Mouse (Mus musculus) liver, embryonic 14.5 days (tissue): ENCODE measurements at regions not wholly inside any gene's neighbourhood (a gene's known extent, or its start where the extent isn't known, plus 50 kb on each side); places are given as distances from the start of the nearest gene placed in this dataset.
A peak's percentile ranks its signal among the peaks of the same experiment; 100 is the strongest.

Experiments used
- ATAC-seq: fragments of 200-750 bp; cut with Nextera tagmentation; 2 replicates; pipeline ENCODE4 v1.8.0; 2017; ENCODE audit warnings: moderate number of reproducible peaks, mild to moderate bottlenecking, moderate library complexity; ENCODE audit not compliant: insufficient read depth
- DNase-seq, 3 experiments: peaks; one replicate each; pipeline ENCODE4 v3.0.0-alpha.2; 2012 to 2013; ENCODE audit warnings: low read depth in 3 of 3, low spot score in 3 of 3
- H3K27ac ChIP-seq: fragments of 300-500 bp; sonication (generic); 2 replicates; pipeline ENCODE4 v1.5.1; 2014; ENCODE audit warnings: moderate library complexity, mild to moderate bottlenecking, control low read depth, inconsistent platforms
- H3K27me3 ChIP-seq: fragments of 300-500 bp; sonication (generic); 2 replicates; pipeline ENCODE4 v1.6.1; 2014; ENCODE audit warnings: mild to moderate bottlenecking, low read length, moderate library complexity; ENCODE audit not compliant: control insufficient read depth, insufficient read depth
- H3K36me3 ChIP-seq: fragments of 300-500 bp; sonication (generic); replicated peaks from 2 replicates; pipeline ENCODE4 v1.6.1; 2014; ENCODE audit warnings: low read depth; ENCODE audit not compliant: control insufficient read depth, insufficient read depth
- H3K4me1 ChIP-seq, 2 experiments: fragments of 200-500 bp in 1 of 2; fragments of 300-500 bp in 1 of 2; sonication (generic) in 1 of 2; replicated peaks; 2 replicates each; pipeline ENCODE4 v1.6.1; 2012 to 2014; ENCODE audit warnings: antibody characterized with exemption in 1 of 2, inconsistent platforms in 1 of 2, low read length in 1 of 2; ENCODE audit not compliant: control insufficient read depth in 2 of 2, insufficient read depth in 2 of 2
- H3K4me2 ChIP-seq: fragments of 300-500 bp; sonication (generic); 2 replicates; pipeline ENCODE4 v1.6.1; 2014; ENCODE audit warnings: low read depth, mild to moderate bottlenecking, control low read depth, moderate library complexity
- H3K4me3 ChIP-seq, 2 experiments: fragments of 200-500 bp in 1 of 2; fragments of 300-500 bp in 1 of 2; sonication (generic) in 1 of 2; 2 replicates each; pipeline ENCODE4 v1.5.1; 2012 to 2014; ENCODE audit warnings: low read depth in 2 of 2, low read length in 2 of 2, mild to moderate bottlenecking in 2 of 2, control low read depth in 1 of 2, inconsistent platforms in 1 of 2, moderate library complexity in 1 of 2; ENCODE audit not compliant: insufficient read depth in 1 of 2
- H3K9ac ChIP-seq: fragments of 300-500 bp; sonication (generic); replicated peaks from 2 replicates; pipeline ENCODE4 v1.6.1; 2014; ENCODE audit warnings: mild to moderate bottlenecking, control low read depth, moderate library complexity
- H3K9me3 ChIP-seq: fragments of 300-500 bp; sonication (generic); 2 replicates; pipeline ENCODE4 v1.6.1; 2016; ENCODE audit warnings: low read length, mixed read lengths; ENCODE audit not compliant: control insufficient read depth
- CTCF ChIP-seq: IDR thresholded peaks from 2 replicates; pipeline ENCODE4 v1.5.1; 2016; ENCODE audit warnings: antibody characterized with exemption, low read depth, control low read depth
- EP300 ChIP-seq: IDR thresholded peaks from 2 replicates; pipeline ENCODE4 v1.6.1; 2016; ENCODE audit warnings: antibody characterized with exemption, low read depth
- WGBS: fragments of 180-500 bp; shearing (Covaris S2); extraction: QIAGEN DNeasy Blood & Tissue Kit; methylation state at CpG from one replicate; pipeline ENCODE4 v1.1.7; 2014; ENCODE audit not compliant: insufficient replicate concordance; 5-methylcytosine and 5-hydroxymethylcytosine counted together

GRCm38 (mm10) chr15:36338766-36339165 lies 668.8 kb downstream of the Zfp706 start:
- peak overlapping the region; percentile 43 for H3K9ac ChIP-seq
- no peaks in the 10 kb centered on the region for H3K9me3 ChIP-seq
- DNase-seq (peak; percentile 65 to 77 (median 72)), ATAC-seq (peak; percentile 99)
- WGBS: 68% methylated on average over 2 of the region's 2 CpGs
- peak overlapping the region; percentile 86 for H3K27ac ChIP-seq
- TF ChIP-seq CTCF (no peak), EP300 (peak; percentile 88)
- H3K27me3 ChIP-seq: peaks cover 3% of the 10 kb centered on the region; the same call in 1 of the 2 replicates
- H3K4me3 ChIP-seq: no peak overlapping the region
- H3K4me1 ChIP-seq: peaks cover 21 to 42% of the 10 kb centered on the region in 2 experiments
- H3K4me2 ChIP-seq: peak overlapping the region; percentile 56
- no peaks in the 10 kb centered on the region for H3K36me3 ChIP-seq

GRCm38 (mm10) chr15:36336857-36337256 lies 670.7 kb downstream of the Zfp706 start:
- ATAC-seq (no peak), DNase-seq (no peak)
- H3K9ac ChIP-seq: no peak overlapping the region
- no peak overlapping the region for H3K4me3 ChIP-seq
- 35% methylated on average over 2 of the region's 2 CpGs for WGBS
- H3K27me3 ChIP-seq: peaks cover 8% of the 10 kb centered on the region
- no peaks in the 10 kb centered on the region for H3K36me3 ChIP-seq
- TF ChIP-seq CTCF (no peak), EP300 (no peak)
- no peaks in the 10 kb centered on the region for H3K9me3 ChIP-seq
- no peak overlapping the region for H3K27ac ChIP-seq
- peaks cover 21 to 44% of the 10 kb centered on the region in 2 experiments for H3K4me1 ChIP-seq
- no peak overlapping the region for H3K4me2 ChIP-seq

GRCm38 (mm10) chr15:36335116-36335515 lies 672.5 kb downstream of the Zfp706 start:
- Histone ChIP-seq H3K4me3 (no peak overlapping the region), H3K27ac (no peak overlapping the region), H3K9me3 (no peaks in the 10 kb centered on the region), H3K4me1 (peaks cover 21 to 44% of the 10 kb centered on the region in 2 experiments), H3K4me2 (no peak overlapping the region), H3K9ac (no peak overlapping the region), H3K27me3 (peaks cover 10% of the 10 kb centered on the region), H3K36me3 (no peaks in the 10 kb centered on the region)
- no peak for ATAC-seq
- TF ChIP-seq CTCF (no peak), EP300 (no peak)
- no peak for DNase-seq
- 56% methylated on average over 2 of the region's 2 CpGs for WGBS

- Histone ChIP-seq H3K27ac (no peak overlapping the region), H3K4me2 (no peak overlapping the region), H3K4me1 (peaks cover 21 to 38% of the 10 kb centered on the region in 2 experiments), H3K9me3 (no peaks in the 10 kb centered on the region), H3K4me3 (no peak overlapping the region), H3K36me3 (no peaks in the 10 kb centered on the region), H3K27me3 (peaks cover 10% of the 10 kb centered on the region), H3K9ac (no peak overlapping the region)
- ATAC-seq: no peak
- TF ChIP-seq EP300 (no peak), CTCF (no peak)
- 40% methylated on average over 9 of the region's 9 CpGs for WGBS
- DNase-seq: no peak
Measured at GRCm38 (mm10) chr15:36334436-36335113, 673.0 kb downstream of the Zfp706 start.

- Histone ChIP-seq H3K4me1 (peaks cover 15 to 32% of the 10 kb centered on the region in 2 experiments), H3K9ac (no peak overlapping the region)
- ATAC-seq: no peak
Measured at GRCm38 (mm10) chr15:36333857-36334256, 673.7 kb downstream of the Zfp706 start.

More at GRCm38 (mm10) chr15:36333857-36334256, 673.7 kb downstream of the Zfp706 start:
- Histone ChIP-seq H3K4me2 (no peak overlapping the region), H3K4me3 (no peak overlapping the region), H3K36me3 (no peaks in the 10 kb centered on the region), H3K27ac (no peak overlapping the region), H3K27me3 (peaks cover 10% of the 10 kb centered on the region), H3K9me3 (no peaks in the 10 kb centered on the region)
- TF ChIP-seq EP300: no peak
- TF ChIP-seq CTCF: no peak
- DNase-seq: no peak
- 15% methylated on average over 1 of the region's 1 CpGs for WGBS
